Mouse (Mus musculus): ENCODE results near the gene Ly6g5b.
"Not testable (repeated sequence)": the region's sequence is repeated elsewhere in the genome, so short reads cannot be mapped to it uniquely, and the experiment has no call there.

The Ly6g5b gene

GRCm38 (mm10) chr17:35139269-35139668 lies 24.0 kb upstream of the Ly6g5b start:
- no peak for DNase-seq

DNA sequence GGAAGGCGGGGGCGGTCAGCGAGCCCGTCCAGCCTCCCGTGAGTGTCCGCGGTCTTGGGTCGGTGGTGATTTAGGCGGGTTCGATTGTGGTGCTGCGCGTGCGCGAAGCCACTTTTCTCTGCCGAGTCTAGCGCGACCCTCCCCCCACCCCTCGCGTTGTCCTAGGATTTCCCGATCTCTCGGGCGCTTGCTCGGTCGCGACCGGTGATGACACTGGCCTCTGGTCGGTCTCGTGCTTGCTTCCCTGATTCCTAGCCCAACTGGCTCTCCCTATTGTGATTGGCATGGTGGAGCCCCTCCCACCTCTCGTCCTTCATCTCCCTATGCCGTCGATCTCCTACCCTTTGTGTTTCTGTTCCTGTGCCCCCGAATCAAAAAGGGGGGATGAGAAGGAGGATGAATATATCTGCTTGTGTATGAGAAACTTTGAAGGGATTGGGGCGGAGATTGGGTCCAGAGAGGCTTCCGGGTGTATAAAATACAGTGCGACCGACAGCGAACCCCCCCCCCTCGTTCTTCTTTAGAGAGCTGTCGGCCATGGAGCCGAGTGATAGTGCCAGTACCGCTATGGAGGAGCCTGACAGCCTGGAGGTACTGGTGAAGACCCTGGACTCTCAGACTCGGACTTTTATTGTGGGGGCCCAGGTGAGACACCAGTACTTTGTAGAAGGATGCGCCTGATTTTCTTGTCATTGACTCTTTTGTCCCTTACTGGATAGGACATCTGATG lies 20.5 kb upstream of the Ly6g5b start:
- peak in 1 of 2 experiments; percentile 55 for DNase-seq

DNA sequence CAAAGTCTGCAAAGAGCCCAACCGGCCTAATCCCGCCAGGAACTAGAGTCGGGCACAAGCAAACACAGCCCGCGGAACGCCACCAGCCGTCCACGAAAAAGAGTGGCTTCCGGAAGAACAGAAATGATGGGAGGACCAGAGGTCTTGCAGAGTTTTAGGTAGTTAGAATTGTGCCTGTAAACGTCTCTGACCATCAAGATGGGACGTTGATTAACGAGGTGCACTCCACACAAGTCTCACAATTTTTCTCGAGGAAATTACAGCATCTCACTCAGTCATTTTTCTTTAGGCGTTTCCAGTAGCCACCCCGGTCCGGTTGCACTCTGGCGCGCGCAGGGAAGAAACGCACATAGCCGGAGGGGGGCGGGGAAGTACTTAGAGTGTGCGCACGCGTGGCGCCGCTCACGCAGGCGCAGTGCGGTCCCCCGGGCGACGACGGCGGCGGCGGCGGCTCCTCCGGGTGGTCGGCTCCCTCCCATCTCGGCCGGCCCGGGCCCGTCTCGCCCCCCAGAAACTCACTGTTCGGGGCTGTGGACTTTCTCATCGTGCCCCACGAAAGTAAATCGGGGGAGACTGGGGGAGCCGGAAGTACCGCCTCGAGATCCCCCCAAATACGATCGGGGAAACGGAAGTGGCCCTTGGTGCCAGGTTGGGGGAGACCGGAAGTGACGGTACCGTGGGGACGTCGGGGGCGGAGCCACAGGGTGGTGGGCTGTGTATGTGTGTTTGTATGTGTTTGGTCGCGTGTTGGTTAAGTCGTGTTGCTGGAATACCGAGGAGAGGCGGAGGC lies 19.8 kb upstream of the Ly6g5b start, which contains the start of gene Bag6:
Gene Bag6 (plus strand): TSS at position 378 of the 790 bp plus-strand sequence.
- DNase-seq, result peak; percentile 91 to 96

DNA sequence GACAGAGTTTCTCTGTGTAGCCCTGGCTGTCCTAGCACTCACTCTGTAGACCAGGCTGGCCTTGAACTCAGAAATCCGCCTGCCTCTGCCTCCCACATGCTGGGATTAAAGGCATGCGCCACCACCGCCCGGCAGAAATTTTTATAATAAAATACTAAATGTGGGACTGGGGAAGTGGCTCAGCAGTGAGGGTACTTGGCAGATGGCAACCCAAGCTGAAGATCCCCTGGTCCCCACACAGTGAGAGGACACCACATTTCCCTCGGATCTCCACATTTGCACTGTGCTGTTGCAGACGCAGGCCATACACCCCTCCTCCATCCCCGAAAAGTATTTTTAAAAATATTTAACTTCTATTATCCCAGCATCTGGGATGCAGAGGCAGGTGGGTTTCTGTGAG lies 18.3 kb upstream of the Ly6g5b start:
- DNase-seq, result no peak

DNA sequence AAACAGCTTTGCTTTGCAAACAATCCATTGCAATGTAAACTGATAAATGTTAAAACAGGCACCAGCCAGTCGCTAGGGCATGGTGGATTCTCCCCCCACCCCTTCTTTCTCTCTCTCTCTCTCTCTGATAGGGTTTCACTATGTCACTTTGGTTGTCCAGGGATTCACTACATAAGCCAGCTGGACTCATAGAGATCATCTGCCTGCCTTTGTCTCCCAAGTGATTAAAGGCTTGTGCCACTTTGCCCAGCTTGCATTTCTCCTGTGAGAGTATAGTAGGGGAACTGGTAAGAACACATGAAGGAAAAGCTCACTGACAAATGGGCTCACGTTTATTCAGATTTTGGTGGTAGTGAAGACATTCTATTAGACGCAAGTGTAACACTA lies 16.9 kb upstream of the Ly6g5b start:
- DNase-seq, result no peak

DNA sequence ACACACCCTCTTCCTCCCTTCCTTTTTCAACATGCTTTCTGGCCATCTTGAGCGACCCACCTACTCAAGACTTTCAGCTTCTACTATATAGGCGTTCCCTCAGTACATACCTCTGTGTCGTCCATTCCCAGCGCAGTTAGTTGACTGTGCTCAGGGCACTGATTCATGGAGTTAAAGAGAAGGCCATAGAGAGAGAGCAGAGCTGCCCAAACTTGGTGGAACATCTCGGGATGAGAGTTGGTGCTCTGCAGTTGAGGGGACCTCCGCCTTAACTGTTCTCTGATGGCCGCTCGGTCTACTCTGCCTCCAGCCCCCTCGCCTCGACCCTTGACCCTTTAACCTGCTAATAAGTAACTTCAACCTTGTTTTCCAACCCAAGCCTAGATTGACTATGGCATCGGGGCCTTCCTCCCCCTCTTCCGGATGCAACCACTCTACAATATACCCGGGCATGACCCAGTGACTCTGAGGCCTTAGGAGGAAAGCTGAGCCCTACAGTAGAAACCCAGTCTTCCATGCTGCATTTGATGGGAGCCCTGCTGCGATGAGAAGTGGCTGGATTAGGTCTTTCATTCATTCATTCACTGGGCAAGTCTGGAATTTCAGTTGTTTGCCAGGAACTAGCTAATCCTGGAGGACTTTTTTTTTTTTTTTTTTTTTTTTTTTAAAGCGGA lies 16.4 kb upstream of the Ly6g5b start, which contains the start of gene Apom:
Gene Apom (minus strand): TSS at position 551 of the 674 bp plus-strand sequence.
- no peak for DNase-seq

GRCm38 (mm10) chr17:35131038-35131437 lies 15.8 kb upstream of the Ly6g5b start:
- no peak for DNase-seq

DNA sequence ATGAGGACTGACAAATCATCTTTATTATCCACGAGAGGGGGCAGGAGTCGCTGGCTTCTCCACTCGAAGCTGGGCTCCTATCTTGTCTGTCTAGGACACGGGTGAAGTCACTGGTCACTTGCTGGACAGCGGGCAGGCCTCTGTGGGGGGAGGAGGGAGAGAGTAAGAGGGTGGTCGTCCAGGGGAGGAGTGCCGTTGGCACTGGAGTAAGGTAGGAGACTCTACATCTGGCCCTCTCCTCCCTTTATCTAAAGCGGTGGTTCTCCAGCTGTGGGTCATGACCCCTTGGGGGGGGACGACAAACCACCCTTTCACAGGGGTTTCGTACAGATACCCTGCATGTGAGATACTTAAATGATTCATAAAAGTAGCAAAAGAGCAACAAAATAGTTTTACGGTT lies 13.8 kb upstream of the Ly6g5b start:
- no peak for DNase-seq

- no peak for DNase-seq
Observed at GRCm38 (mm10) chr17:35127017-35127416, 11.8 kb upstream of the Ly6g5b start.

DNA sequence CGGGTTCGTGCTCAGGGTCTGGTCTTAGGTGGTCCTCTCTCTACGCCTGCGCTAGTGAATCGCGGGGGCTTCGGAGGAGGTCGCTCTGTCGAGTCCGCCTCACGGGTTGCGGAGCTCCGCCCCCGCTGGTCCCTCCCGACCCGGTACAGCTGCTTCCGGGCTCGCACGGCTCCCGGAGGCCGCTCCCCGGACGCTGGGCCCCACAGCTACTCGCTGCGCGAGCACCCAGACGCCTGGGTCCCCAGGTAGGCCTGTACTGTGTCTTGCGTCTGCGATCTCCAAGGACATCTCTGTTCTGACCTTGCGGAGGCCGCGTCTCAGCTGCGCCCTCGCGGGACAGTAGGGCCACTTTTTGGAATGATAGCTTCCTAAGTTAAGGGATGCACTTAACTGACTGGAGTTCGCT lies 11.0 kb upstream of the Ly6g5b start, which contains the start of gene D17H6S53E:
Gene D17H6S53E (plus strand): TSS at position 168 of the 406 bp plus-strand sequence.
- peak; percentile 69 to 75 for DNase-seq

DNA sequence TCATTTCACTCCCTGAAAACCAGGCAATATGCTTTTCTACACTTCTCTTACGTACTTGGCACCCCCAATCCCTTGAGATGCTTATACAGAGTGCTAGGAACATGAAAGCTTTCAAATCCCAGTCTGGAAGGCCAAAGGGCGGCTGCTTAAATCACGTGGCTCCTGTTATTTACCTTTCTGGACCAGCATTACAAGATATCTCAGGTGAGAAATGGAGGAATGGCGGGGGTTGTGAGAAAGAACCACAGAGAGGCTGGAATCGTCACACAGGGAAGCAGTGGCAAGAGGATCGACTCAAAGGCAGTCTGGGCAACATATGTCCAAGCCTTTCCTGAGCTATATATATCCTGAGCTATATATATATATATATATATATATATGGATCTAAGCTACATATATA lies 10.3 kb upstream of the Ly6g5b start:
- DNase-seq, result no peak

- DNase-seq, result no peak
Observed at GRCm38 (mm10) chr17:35125081-35125480, 9.9 kb upstream of the Ly6g5b start.

DNA sequence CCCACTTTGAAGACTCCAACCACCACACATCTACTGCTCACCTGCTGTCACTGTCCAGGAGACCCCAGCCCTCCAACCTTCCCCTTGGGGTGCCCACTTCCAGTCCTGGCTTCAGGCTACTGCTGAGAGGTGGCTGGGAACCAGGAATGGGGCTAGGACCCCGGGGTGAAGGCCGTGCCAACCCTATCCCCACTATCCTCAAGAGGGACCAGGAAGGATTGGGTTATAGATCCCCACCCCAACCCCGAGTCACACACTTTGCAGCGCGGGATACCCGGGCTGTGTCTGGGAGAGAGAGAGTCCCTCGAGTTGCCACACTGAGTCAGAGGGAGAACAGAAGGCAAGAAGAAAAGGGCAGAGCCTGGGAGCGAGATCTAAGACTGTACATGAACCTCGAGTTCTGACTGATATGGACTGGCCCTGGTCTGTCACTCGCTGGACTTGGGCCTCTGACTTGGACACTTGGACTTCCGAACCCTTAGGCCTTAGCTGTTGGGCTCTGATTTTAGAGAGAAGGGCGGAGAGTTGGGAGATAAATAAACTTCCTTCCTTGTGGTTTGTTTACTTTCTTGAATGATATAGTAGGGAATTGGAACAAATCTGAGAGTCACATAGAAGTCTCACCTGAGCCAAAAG lies 9.2 kb upstream of the Ly6g5b start:
- DNase-seq, result not testable (repeated sequence)

GRCm38 (mm10) chr17:35123287-35123686 lies 8.1 kb upstream of the Ly6g5b start:
- not testable (repeated sequence) for DNase-seq

DNA sequence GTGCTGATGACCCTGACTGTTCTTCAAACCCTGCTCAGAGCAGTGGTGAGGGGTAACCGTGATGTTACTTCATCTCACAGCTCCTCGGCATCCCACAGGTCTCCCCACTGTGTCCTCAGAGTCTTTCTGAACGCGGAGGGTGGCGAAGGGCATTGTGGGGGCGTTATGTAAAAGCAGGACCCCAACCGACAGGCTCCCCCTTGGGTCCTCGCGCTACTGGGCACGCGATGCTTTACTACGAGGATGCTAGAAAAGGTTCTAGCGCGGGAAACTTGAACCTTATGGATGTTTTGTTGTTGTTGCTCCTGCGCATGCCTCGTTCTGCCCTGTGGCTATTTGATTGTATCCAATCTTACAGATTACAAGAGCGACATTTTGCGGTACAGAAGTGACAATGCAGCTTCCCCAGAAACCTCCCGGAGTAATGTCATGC lies 6.7 kb upstream of the Ly6g5b start, which contains the start of gene Csnk2b:
Gene Csnk2b (minus strand): TSS at position 183 of the 433 bp plus-strand sequence.
- DNase-seq, result peak; percentile 73 to 77

- DNase-seq, result peak; percentile 97 to 99
Observed at GRCm38 (mm10) chr17:35121143-35121799, 6.0 kb upstream of the Ly6g5b start, which contains the start of gene Gpank1. TSS of gene Gpank1 (plus strand) at chr17:35121455.

- DNase-seq, result no peak
Observed at GRCm38 (mm10) chr17:35120745-35121142, 5.5 kb upstream of the Ly6g5b start.

DNA sequence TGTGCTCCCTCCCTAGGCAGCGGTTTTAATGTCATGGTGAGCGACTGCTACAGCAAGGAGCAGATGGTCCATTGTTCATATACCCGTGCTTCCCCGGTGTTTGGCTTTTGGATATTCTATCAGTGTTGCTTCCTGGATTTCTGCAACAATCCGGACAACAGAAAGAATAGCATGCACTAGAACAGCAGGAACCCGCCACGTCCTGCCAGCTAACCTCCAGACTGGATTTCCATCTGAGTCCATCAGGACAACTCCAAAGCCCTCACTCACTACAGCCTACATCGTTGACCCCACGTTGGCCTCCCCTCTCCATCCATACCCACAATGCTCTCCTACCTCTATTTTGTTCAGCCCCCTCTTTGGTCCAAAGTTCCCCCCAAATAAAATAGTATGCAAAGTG lies 3.5 kb downstream of the Ly6g5b start:
- DNase-seq, result no peak

- peak; percentile 46 to 69 for DNase-seq
Observed at GRCm38 (mm10) chr17:35108097-35108496, 7.1 kb downstream of the Ly6g5b start, which contains the start of gene Ly6g5c. TSS of gene Ly6g5c (plus strand) at chr17:35108279.

DNA sequence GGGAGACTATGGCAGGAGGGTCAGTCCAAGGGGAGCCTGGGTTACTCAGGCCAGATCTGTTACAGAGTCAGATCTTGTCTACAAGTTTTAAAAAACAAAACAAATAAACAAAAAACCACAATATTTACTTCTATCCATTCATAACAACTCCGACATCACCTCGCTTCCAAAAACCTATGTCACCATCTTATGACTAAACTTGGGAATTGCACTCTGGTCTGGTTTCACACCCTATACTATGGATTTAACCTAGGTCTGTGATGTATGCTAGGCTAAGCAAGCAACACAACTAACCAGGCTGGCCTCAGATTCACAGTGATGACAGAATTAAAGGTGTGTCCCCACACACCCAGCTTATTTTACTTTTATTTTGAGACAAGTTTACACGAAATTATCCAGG lies 8.7 kb downstream of the Ly6g5b start:
- DNase-seq, result no peak

GRCm38 (mm10) chr17:35105740-35106389 lies 9.4 kb downstream of the Ly6g5b start:
- DNase-seq, result peak; percentile 76 to 77

Data from cerebellum, adult 18-20 months (tissue).